Mouse (Mus musculus): Measurements from ENCODE around the gene Adgrg5. TPM values are rescaled to one million over a fixed set of nuclear protein-coding genes. Genes with fewer than 3 reads are reported as not detected.
A peak's percentile ranks its signal among the peaks of the same experiment; 100 is the strongest.

Adgrg5 gene
- total RNA-seq, 2 experiments from 2014 or later = 0.22 to 0.50 TPM

- DNase-seq = no peak
- intact Hi-C loops (cut with DNase I) = no loop called here
Observed at GRCm38 (mm10) chr8:94987553-94987952, 64.1 kb downstream of the Adgrg5 start.

GRCm38 (mm10) chr8:94988619-94989018 is 65.1 kb downstream of the Adgrg5 start:
- no peak for DNase-seq
- intact Hi-C loops (cut with DNase I) = no loop called here

- intact Hi-C loops (cut with DNase I) = no loop called here
- DNase-seq = no peak
Observed at GRCm38 (mm10) chr8:94989711-94990110, 66.2 kb downstream of the Adgrg5 start.

- intact Hi-C loops (cut with DNase I) = no loop called here
- DNase-seq = no peak
Observed at GRCm38 (mm10) chr8:94990598-94991453, 67.3 kb downstream of the Adgrg5 start.

GRCm38 (mm10) chr8:94991454-94991994 is 68.0 kb downstream of the Adgrg5 start:
- intact Hi-C loops (cut with DNase I) = no loop called here

GRCm38 (mm10) chr8:94992010-94992409 is 68.5 kb downstream of the Adgrg5 start:
- intact Hi-C loops (cut with DNase I) = no loop called here
- DNase-seq = no peak

More at GRCm38 (mm10) chr8:94991454-94991994, 68.0 kb downstream of the Adgrg5 start:
- no peak for DNase-seq

GRCm38 (mm10) chr8:94992534-94992933 is 69.0 kb downstream of the Adgrg5 start:
- DNase-seq = peak; percentile 76 to 80
- intact Hi-C loops (cut with DNase I) = no loop called here

Other genes starting within 250 kb of the Adgrg5 start
- gene Pllp, start 227.4 kb upstream of the Adgrg5 start, total RNA-seq (2021) = under 1 TPM; 0.61 to 0.86 TPM
- gene Ccl22, start 178.1 kb upstream of the Adgrg5 start, total RNA-seq (2021) = under 1 TPM in 1 of 2 experiments, not detected in 1; 0.90 TPM
- gene Cx3cl1, start 151.7 kb upstream of the Adgrg5 start, total RNA-seq (2021) = 1 to 10 TPM; 2.8 to 3.2 TPM
- not detected for gene Ccl17, start 113.2 kb upstream of the Adgrg5 start, total RNA-seq (2021)
- gene Coq9, start 85.4 kb upstream of the Adgrg5 start, total RNA-seq (2021) = 100 to 1,000 TPM; 400 to 427 TPM
- 10 to 100 TPM; 76.8 to 92.4 TPM for gene Ciapin1, start 85.3 kb upstream of the Adgrg5 start, total RNA-seq (2021)
- 10 to 100 TPM; 65.4 to 65.8 TPM for gene Polr2c, start 66.2 kb upstream of the Adgrg5 start, total RNA-seq (2021)
- gene Dok4, start 47.4 kb upstream of the Adgrg5 start, total RNA-seq (2021) = 10 to 100 TPM; 23.3 to 26.5 TPM
- 10 to 100 TPM; 10.8 to 10.9 TPM for gene Ccdc102a, start 5.6 kb upstream of the Adgrg5 start, total RNA-seq (2021)
- gene Adgrg1, start 51.1 kb downstream of the Adgrg5 start, total RNA-seq (2021) = 10 to 100 TPM; 59.3 to 73.3 TPM
- gene Adgrg3, start 94.0 kb downstream of the Adgrg5 start, total RNA-seq (2021) = 1 to 10 TPM; 1.5 TPM
- under 1 TPM in 1 of 2 experiments, not detected in 1; 0.31 TPM for gene Drc7, start 131.4 kb downstream of the Adgrg5 start, total RNA-seq (2021)
- gene Katnb1, start 157.5 kb downstream of the Adgrg5 start, total RNA-seq (2021) = 1 to 10 TPM; 7.8 to 8.1 TPM